Mouse (Mus musculus): ENCODE data around the gene Klra4.
"Not testable (repeated sequence)": the region's sequence is repeated elsewhere in the genome, so short reads cannot be mapped to it uniquely, and the experiment has no call there.

Gene Klra4

GRCm38 (mm10) chr6:130067171-130067570 is at the start of gene Klra4:
Klra4 (minus strand) TSS chr6:130067271.
- not testable (repeated sequence) for DNase-seq (ENCODE audit: extremely low read depth, low read depth, low spot score)

DNA sequence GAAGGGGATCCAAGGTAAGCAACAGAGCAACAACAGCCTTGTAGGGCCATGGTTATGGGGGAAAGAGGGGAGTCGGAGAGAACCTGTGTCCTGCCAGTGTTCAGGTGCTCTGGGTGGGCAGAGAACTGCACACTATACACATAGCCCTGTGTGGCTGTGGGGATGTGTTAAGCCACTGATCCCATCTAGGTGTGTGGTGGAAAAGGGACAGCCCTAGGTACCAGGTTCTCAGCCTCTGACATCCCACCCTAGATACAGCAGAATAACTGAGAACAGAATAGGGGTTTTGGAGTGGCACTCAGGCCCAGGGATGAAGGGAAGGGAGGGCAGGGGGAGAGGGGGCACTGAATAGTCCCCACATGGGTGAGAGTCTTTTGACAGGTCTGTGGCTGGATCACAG is 43.4 kb upstream of the Klra4 start:
- DNase-seq (ENCODE audit: extremely low read depth, low read depth, low spot score): no peak

GRCm38 (mm10) chr6:130102743-130103142 is 35.7 kb upstream of the Klra4 start:
- DNase-seq (ENCODE audit: extremely low read depth, low read depth, low spot score): not testable (repeated sequence)

- DNase-seq (ENCODE audit: extremely low read depth, low read depth, low spot score): no peak
These were observed 25.4 kb upstream of the Klra4 start for GRCm38 (mm10) chr6:130092336-130092948.

- no peak for DNase-seq (ENCODE audit: extremely low read depth, low read depth, low spot score)
These were observed 1.9 kb downstream of the Klra4 start for GRCm38 (mm10) chr6:130065196-130065595.

DNA sequence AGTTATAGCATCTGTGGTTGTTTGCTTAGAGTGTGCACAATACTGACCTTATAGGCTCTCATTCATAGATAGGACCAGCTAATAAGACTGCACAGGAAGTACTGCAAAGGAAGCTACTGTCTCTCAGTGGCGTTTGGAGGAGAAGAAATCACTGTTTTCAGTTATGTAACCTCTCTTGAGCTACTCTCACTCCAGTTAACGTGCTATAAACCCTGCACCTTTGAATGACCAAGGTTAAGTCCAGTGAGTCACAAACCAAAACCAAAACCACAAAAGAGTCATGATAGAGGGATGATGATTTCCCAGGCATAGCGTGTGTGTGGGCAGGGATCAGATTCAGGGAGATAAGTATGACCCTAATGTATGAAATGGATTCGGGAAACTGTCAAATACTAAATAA is 31.9 kb downstream of the Klra4 start:
- DNase-seq (ENCODE audit: extremely low read depth, low read depth, low spot score): not testable (repeated sequence)

GRCm38 (mm10) chr6:130031493-130032089 is 35.5 kb downstream of the Klra4 start:
- DNase-seq (ENCODE audit: extremely low read depth, low read depth, low spot score): not testable (repeated sequence)

- DNase-seq (ENCODE audit: extremely low read depth, low read depth, low spot score): no peak
These were observed 40.2 kb downstream of the Klra4 start, which contains the start of gene Klra6 for GRCm38 (mm10) chr6:130026854-130027253. Klra6 (minus strand) TSS chr6:130026954.

Data from fat pad, adult 2 months (tissue).